Mouse (Mus musculus): ENCODE measurements around the gene Tbx10. TPM values are rescaled to one million over a fixed set of nuclear protein-coding genes. Genes with fewer than 3 reads are reported as not detected.

Tbx10 gene
- polyA plus RNA-seq (2015; fragmentation: Nextera tagmentation; extraction: Ambion mirVana): not detected in 2 replicates

DNA sequence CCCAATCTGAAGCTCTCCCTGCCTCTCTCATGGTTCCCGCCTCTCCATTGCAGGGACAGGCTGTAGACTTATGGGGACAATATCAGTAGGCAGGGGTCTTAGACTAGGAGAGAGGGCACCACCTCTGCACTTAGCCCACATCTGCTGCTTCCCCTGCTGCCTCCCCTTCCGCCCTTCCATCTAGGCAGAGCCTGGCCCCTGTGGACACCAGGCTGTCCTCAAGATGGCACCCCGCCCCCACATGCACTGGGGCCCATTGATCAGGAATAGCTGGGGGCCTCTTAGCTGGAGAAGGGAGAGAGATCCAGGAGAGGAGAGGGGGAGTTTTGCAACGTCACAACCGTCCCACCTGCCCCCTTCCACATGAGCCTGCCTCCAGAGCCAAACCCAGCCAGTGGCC lies at the start of gene Tbx10:
TSS of gene Tbx10 (plus strand) at position 337 of the 400 bp plus-strand sequence.
- Histone ChIP-seq H3K9me3 (replicated peaks; ENCODE audit: control insufficient read depth, low read length) (no peaks in the 10 kb centered on the region), H3K27me3 (ENCODE audit: control insufficient read depth, insufficient read depth, low read length) (peaks cover 5% of the 10 kb centered on the region; the same call in 1 of the 2 replicates), H3K27ac (ENCODE audit: low read length) (no peak within 1 kb of the TSS), H3K4me2 (ENCODE audit: low read depth, low read length) (no peak within 1 kb of the TSS), H3K36me3 (ENCODE audit: control insufficient read depth, insufficient read depth) (0 out of 2 replicates have a peak, but pooled peaks cover 4% of the 10 kb centered on the region), H3K4me3 (ENCODE audit: low read length) (no peak within 1 kb of the TSS), H3K9ac (ENCODE audit: low read length) (no peak within 1 kb of the TSS), H3K4me1 (ENCODE audit: control insufficient read depth, insufficient read depth, low read length) (no peaks in the 10 kb centered on the region)
- ATAC-seq (replicated peaks; ENCODE audit: extremely low read depth, insufficient read depth, low FRiP score): no peak
- 58% methylated on average over 5 of the region's 5 CpGs for WGBS

DNA sequence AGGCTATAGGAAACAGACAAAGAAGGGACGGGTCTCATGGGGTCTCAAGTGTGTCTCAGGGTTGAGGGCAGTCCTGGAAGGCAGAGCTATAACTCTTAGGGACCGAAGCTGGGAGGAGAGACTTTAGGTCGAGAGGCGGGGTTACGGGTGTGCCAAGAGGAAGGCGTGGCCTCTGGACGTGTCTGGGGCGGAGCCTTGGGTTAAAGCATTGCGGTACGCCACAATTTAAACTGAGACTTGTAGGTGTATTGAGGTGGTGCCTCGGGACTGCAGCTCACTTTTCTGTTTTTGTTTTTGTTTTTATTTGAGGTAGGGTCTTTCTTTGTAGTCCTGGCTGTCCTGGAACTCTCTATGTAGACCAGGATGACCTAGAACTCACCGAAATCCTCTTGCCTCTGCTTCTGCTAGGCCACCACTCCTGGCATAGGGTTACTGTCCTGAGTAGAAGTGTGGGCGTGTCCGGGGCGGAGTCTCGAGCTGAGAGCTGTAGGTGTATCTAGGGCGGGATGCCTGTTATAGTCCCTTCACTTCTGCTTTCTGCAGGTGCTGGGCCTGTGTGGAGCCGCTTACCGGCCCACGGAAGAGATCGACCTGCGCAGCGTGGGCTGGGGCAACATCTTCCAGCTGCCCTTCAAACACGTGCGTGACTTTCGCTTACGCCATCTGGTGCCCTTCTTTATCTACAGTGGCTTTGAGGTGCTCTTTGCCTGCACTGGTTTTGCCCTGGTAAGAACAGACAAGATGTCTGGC lies 49.4 kb upstream of the Tbx10 start:
- no peak for ATAC-seq (replicated peaks; ENCODE audit: extremely low read depth, insufficient read depth, low FRiP score)
- Histone ChIP-seq H3K27ac (ENCODE audit: low read length) (no peak overlapping the region), H3K4me3 (ENCODE audit: low read length) (peak overlapping the region; percentile 39), H3K9me3 (replicated peaks; ENCODE audit: control insufficient read depth, low read length) (no peaks in the 10 kb centered on the region), H3K27me3 (ENCODE audit: control insufficient read depth, insufficient read depth, low read length) (no peaks in the 10 kb centered on the region), H3K4me2 (ENCODE audit: low read depth, low read length) (peak overlapping the region; percentile 61), H3K4me1 (ENCODE audit: control insufficient read depth, insufficient read depth, low read length) (peaks cover 15% of the 10 kb centered on the region), H3K9ac (ENCODE audit: low read length) (peak overlapping the region; percentile 46), H3K36me3 (ENCODE audit: control insufficient read depth, insufficient read depth) (no peaks in the 10 kb centered on the region)
- WGBS: 17% methylated on average over 27 of the region's 27 CpGs

DNA sequence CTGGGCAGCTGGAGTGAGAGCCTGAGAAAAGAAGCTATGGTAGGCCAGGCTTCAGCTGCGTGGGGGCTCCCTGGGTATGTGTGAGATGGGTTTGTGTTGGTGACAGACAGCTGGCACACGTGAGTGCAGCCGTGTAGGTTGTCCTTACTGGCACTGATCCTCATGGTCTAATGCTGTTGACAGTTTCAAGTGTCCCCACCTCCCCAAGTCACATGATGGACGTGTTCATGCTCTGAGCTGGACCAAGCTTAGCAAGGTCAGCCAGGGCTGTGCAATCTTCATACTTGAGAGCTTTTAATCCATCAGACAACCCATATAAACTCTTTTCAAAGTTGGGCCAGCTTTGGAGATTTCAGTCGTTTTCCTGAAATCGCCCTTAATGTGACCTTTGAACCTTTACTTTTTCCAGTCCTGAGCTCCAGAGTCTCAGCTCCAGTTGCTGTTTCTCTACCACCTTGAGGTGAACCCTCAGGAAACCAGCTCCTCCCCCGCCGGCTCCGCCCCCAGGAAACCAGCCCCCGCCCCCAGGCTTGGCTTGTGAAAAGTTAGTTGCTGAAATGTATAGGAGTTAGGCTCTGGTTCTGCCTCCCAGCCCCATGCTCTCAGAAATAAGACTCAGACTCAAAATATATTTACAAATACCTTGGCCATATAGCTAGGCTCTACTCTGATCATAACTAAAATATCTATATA lies 46.5 kb upstream of the Tbx10 start:
- peaks cover 15% of the 10 kb centered on the region for H3K4me1 ChIP-seq (ENCODE audit: control insufficient read depth, insufficient read depth, low read length)
- H3K4me3 ChIP-seq (ENCODE audit: low read length): no peak overlapping the region
- H3K9me3 ChIP-seq (replicated peaks; ENCODE audit: control insufficient read depth, low read length): no peaks in the 10 kb centered on the region
- peak overlapping the region; percentile 75 for H3K27ac ChIP-seq (ENCODE audit: low read length)
- peak; percentile 81 for ATAC-seq (replicated peaks; ENCODE audit: extremely low read depth, insufficient read depth, low FRiP score)
- no peak overlapping the region for H3K9ac ChIP-seq (ENCODE audit: low read length)
- no peaks in the 10 kb centered on the region for H3K27me3 ChIP-seq (ENCODE audit: control insufficient read depth, insufficient read depth, low read length)
- peak overlapping the region; percentile 33; the same call in 1 of the 2 replicates for H3K4me2 ChIP-seq (ENCODE audit: low read depth, low read length)
- no peaks in the 10 kb centered on the region for H3K36me3 ChIP-seq (ENCODE audit: control insufficient read depth, insufficient read depth)
- WGBS: 15% methylated on average over 10 of the region's 10 CpGs

DNA sequence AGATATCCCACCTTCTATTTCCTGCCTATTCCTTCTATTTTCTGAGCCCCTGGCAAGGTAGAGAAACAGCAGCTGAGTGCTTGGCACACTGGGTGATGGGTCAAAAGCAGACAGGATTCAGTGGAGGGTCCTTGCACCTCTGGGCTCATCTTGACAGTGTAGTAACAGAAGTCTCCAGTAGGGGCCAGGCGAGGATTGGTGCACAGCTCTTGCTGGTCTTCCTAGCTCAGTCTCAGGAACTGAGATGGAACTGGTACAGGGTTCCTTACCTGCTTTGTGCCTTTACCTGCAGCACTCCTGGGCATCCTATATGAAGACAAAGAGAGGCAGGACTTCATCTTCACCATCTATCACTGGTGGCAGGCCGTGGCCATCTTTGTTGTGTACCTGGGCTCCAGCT lies 45.8 kb upstream of the Tbx10 start:
- peak; percentile 68; the same call in 1 of the 2 replicates for ATAC-seq (replicated peaks; ENCODE audit: extremely low read depth, insufficient read depth, low FRiP score)
- Histone ChIP-seq H3K27me3 (ENCODE audit: control insufficient read depth, insufficient read depth, low read length) (no peaks in the 10 kb centered on the region), H3K36me3 (ENCODE audit: control insufficient read depth, insufficient read depth) (no peaks in the 10 kb centered on the region), H3K4me3 (ENCODE audit: low read length) (no peak overlapping the region), H3K9me3 (replicated peaks; ENCODE audit: control insufficient read depth, low read length) (no peaks in the 10 kb centered on the region), H3K4me2 (ENCODE audit: low read depth, low read length) (no peak overlapping the region), H3K27ac (ENCODE audit: low read length) (peak overlapping the region; percentile 75), H3K9ac (ENCODE audit: low read length) (no peak overlapping the region), H3K4me1 (ENCODE audit: control insufficient read depth, insufficient read depth, low read length) (peaks cover 15% of the 10 kb centered on the region)
- 13% methylated on average over 2 of the region's 2 CpGs for WGBS

DNA sequence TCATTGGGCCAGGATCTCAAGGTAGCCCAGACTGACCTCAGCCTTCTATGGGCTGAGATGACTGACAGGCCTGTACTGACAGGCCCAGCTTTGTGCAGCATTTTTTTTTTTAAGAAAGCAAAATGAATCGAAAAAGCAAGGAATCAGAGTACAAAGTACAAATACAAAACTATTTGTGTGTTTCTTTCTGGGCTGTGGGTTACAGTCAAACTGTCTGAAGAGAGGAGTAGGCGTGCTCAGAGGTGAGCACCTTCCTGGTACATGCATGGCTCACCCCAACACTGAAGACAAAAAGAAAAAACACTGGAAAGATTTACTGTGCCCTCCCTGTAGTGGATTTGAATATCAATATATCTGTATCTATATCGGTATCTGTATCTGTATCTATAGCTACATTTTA lies 44.7 kb upstream of the Tbx10 start:
- Histone ChIP-seq H3K36me3 (ENCODE audit: control insufficient read depth, insufficient read depth) (no peaks in the 10 kb centered on the region), H3K27ac (ENCODE audit: low read length) (no peak overlapping the region), H3K9ac (ENCODE audit: low read length) (no peak overlapping the region), H3K4me3 (ENCODE audit: low read length) (no peak overlapping the region), H3K4me1 (ENCODE audit: control insufficient read depth, insufficient read depth, low read length) (peaks cover 15% of the 10 kb centered on the region), H3K9me3 (replicated peaks; ENCODE audit: control insufficient read depth, low read length) (no peaks in the 10 kb centered on the region), H3K27me3 (ENCODE audit: control insufficient read depth, insufficient read depth, low read length) (no peaks in the 10 kb centered on the region), H3K4me2 (ENCODE audit: low read depth, low read length) (no peak overlapping the region)
- ATAC-seq (replicated peaks; ENCODE audit: extremely low read depth, insufficient read depth, low FRiP score): no peak
- WGBS: 83% methylated on average over 3 of the region's 3 CpGs

DNA sequence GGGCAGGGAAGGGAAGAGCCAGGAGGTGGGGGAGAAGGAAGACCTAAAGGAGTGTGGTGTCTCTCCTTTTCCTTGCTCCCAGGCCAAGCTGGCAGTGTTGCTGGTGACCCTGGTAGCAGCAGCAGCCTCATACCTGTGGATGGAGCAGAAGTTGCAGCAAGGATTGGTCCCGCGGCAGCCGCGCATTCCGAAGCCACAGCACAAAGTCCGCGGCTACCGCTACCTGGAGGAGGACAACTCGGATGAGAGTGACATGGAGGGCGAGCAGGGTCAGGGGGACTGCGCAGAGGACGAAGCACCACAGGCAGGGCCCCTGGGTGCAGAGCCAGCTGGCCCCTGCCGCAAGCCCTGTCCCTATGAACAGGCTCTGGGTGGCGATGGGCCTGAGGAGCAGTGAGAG lies 44.0 kb upstream of the Tbx10 start:
- Histone ChIP-seq H3K27me3 (ENCODE audit: control insufficient read depth, insufficient read depth, low read length) (no peaks in the 10 kb centered on the region), H3K4me1 (ENCODE audit: control insufficient read depth, insufficient read depth, low read length) (peaks cover 12% of the 10 kb centered on the region), H3K4me2 (ENCODE audit: low read depth, low read length) (no peak overlapping the region), H3K9me3 (replicated peaks; ENCODE audit: control insufficient read depth, low read length) (no peaks in the 10 kb centered on the region), H3K9ac (ENCODE audit: low read length) (no peak overlapping the region), H3K27ac (ENCODE audit: low read length) (no peak overlapping the region), H3K36me3 (ENCODE audit: control insufficient read depth, insufficient read depth) (no peaks in the 10 kb centered on the region), H3K4me3 (ENCODE audit: low read length) (no peak overlapping the region)
- no peak for ATAC-seq (replicated peaks; ENCODE audit: extremely low read depth, insufficient read depth, low FRiP score)
- whole genome bisulfite sequencing: 70% methylated on average over 13 of the region's 14 CpGs

DNA sequence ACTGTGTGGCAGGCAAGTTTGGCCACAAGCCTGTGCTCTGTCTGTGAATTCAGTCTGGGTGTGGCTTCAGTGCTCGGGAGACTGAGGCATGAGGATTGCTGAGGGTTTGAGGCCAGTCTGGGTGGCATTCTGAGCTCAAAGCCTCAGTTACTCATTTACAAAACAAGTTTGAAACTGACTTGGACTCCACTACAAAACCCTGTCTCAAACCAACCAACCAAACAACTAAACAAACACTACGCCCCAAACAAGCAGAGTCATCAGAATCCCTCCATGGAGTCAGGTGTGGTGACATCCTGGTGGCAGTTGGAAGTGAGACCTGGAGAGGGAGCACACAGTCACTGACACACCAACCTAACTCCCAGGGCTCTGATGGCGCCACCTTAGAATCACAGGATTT lies 42.2 kb upstream of the Tbx10 start:
- no peaks in the 10 kb centered on the region for H3K27me3 ChIP-seq (ENCODE audit: control insufficient read depth, insufficient read depth, low read length)
- 73% methylated on average over 3 of the region's 3 CpGs for WGBS

DNA sequence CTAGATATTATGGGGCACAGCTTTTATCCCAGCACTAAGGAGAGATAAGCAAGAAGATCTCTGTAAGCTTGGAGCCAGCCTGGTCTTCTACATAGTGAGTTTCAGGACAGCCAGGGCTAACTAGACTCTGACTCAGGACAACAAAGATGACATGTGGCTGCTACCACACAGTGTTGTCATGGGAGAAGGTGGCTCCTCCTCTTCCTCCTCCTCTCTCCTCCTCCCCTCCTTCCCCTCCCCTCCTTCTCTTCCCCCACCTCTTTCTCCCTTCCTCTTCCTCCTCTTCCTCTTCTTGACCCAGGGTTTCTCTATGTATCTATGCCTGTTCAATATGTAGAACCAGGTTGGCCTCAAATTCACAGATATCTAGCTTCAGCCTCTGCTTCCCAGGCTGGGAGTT lies 41.1 kb upstream of the Tbx10 start:
- Histone ChIP-seq H3K4me2 (ENCODE audit: low read depth, low read length) (no peak overlapping the region), H3K9ac (ENCODE audit: low read length) (no peak overlapping the region), H3K27me3 (ENCODE audit: control insufficient read depth, insufficient read depth, low read length) (no peaks in the 10 kb centered on the region), H3K4me3 (ENCODE audit: low read length) (no peak overlapping the region), H3K9me3 (replicated peaks; ENCODE audit: control insufficient read depth, low read length) (no peaks in the 10 kb centered on the region), H3K27ac (ENCODE audit: low read length) (no peak overlapping the region), H3K36me3 (ENCODE audit: control insufficient read depth, insufficient read depth) (no peaks in the 10 kb centered on the region), H3K4me1 (ENCODE audit: control insufficient read depth, insufficient read depth, low read length) (peaks cover 2% of the 10 kb centered on the region; the same call in 1 of the 2 replicates)
- no peak for ATAC-seq (replicated peaks; ENCODE audit: extremely low read depth, insufficient read depth, low FRiP score)

More for the DNA sequence above, 42.2 kb upstream of the Tbx10 start:
- H3K4me1 ChIP-seq (ENCODE audit: control insufficient read depth, insufficient read depth, low read length): peaks cover 12% of the 10 kb centered on the region
- H3K9me3 ChIP-seq (replicated peaks; ENCODE audit: control insufficient read depth, low read length): no peaks in the 10 kb centered on the region
- H3K36me3 ChIP-seq (ENCODE audit: control insufficient read depth, insufficient read depth): no peaks in the 10 kb centered on the region
- H3K9ac ChIP-seq (ENCODE audit: low read length): no peak overlapping the region
- no peak overlapping the region for H3K4me3 ChIP-seq (ENCODE audit: low read length)
- ATAC-seq (replicated peaks; ENCODE audit: extremely low read depth, insufficient read depth, low FRiP score): no peak
- H3K27ac ChIP-seq (ENCODE audit: low read length): no peak overlapping the region
- H3K4me2 ChIP-seq (ENCODE audit: low read depth, low read length): no peak overlapping the region

DNA sequence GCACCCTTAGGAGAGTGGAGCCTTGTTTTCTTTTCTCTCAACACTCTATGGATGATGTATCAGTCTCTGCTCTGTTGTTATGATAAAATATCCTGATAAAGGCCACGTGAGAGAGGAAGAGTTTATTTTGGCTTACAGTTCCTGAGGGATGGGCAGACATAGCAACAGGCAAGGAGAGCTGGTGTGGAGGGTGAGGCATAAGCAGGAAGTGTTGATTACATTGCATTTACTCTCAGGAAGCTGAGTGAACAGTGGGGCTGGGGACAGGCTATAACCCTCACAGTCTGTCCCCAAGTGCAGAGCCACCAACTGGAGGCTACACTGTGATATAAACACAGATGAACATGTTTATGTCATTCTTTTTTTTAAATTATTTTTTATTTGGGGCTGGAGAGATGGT lies 40.5 kb upstream of the Tbx10 start:
- ATAC-seq (replicated peaks; ENCODE audit: extremely low read depth, insufficient read depth, low FRiP score): no peak
- Histone ChIP-seq H3K9ac (ENCODE audit: low read length) (no peak overlapping the region), H3K36me3 (ENCODE audit: control insufficient read depth, insufficient read depth) (no peaks in the 10 kb centered on the region), H3K27me3 (ENCODE audit: control insufficient read depth, insufficient read depth, low read length) (no peaks in the 10 kb centered on the region), H3K9me3 (replicated peaks; ENCODE audit: control insufficient read depth, low read length) (no peaks in the 10 kb centered on the region), H3K4me1 (ENCODE audit: control insufficient read depth, insufficient read depth, low read length) (no peaks in the 10 kb centered on the region), H3K4me2 (ENCODE audit: low read depth, low read length) (no peak overlapping the region), H3K27ac (ENCODE audit: low read length) (no peak overlapping the region), H3K4me3 (ENCODE audit: low read length) (no peak overlapping the region)
- WGBS: 38% methylated on average over 1 of the region's 1 CpGs

Measured in heart, embryonic 16.5 days (tissue).